Mouse (Mus musculus): ENCODE data around the gene Bag1.

Gene Bag1

DNA sequence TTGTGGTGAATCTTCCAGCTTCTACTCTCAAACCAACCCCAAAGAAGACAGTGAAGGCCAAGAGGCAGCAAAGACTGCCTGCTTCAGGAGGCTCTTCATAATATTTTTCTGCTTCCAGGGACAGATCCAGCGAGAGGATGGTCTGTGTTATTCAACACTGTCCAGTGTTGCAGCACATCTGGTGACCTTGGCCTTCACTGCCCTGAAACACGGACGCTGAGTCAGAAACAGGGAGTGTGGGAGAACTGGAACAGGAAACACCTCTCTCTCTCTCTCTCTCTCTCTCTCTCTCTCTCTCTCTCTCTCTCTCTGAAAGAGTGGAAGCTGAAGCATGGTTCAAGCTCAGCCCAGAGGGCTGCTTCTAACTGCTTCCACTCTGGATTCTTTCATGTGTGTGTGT lies 58.8 kb downstream of the Bag1 start:
- no peak for DNase-seq (ENCODE audit: low read depth, low spot score)

- no peak for DNase-seq (ENCODE audit: low read depth, low spot score)
These were observed 59.3 kb downstream of the Bag1 start for GRCm38 (mm10) chr4:40888839-40889238.

All from c-Kit-negative CD71-positive TER-119-positive erythroid progenitor cells, embryonic 14.5 days (primary cell).